Mouse (Mus musculus) olfactory bulb, adult 2 months (tissue): Measurements from ENCODE around the gene Nmrk1.

ENCODE experiments used
- CTCF ChIP-seq: fragments of 200-500 bp; IDR thresholded peaks from 2 replicates; pipeline ENCODE4 v1.5.1; 2012; ENCODE audit warnings: low read depth, mild to moderate bottlenecking, low read length, moderate library complexity; ENCODE audit not compliant: insufficient read depth
- POLR2A ChIP-seq: fragments of 200-500 bp; IDR thresholded peaks from 2 replicates; pipeline ENCODE4 v1.6.1; 2012; ENCODE audit warnings: mild to moderate bottlenecking, low read depth, low read length, moderate library complexity; ENCODE audit not compliant: insufficient read depth

GRCm38 (mm10) chr19:18599650-18600049, 32.1 kb upstream of the Nmrk1 start:
- TF ChIP-seq POLR2A (no peak), CTCF (no peak)
